Mouse (Mus musculus): ENCODE measurements around the gene Brd2. TPM values are rescaled to one million over a fixed set of nuclear protein-coding genes. Genes with fewer than 3 reads are reported as not detected.

The Brd2 gene
- polyA plus RNA-seq, 1 experiment = 242 TPM

- TF ChIP-seq FLI1 (IDR thresholded peaks at IDR 0.05; ENCODE audit: low read length) (no peak), GATA1 (IDR thresholded peaks at IDR 0.05; ENCODE audit: borderline replicate concordance, low read length) (no peak)
- Histone ChIP-seq H3K27me3 (replicated peaks) (no peaks in the 10 kb centered on the region), H3K9me3 (no peaks in the 10 kb centered on the region), H3K4me1 (peaks cover 54% of the 10 kb centered on the region), H3K36me3 (replicated peaks; ENCODE audit: low read length) (peaks cover 75% of the 10 kb centered on the region), H3K4me3 (replicated peaks) (peak overlapping the region; percentile 96)
These were observed 5.6 kb downstream of the Brd2 start for GRCm38 (mm10) chr17:34116736-34117370.

GRCm38 (mm10) chr17:34114114-34114513 is 8.3 kb downstream of the Brd2 start:
- no peak overlapping the region for H3K4me3 ChIP-seq (replicated peaks)
- no peaks in the 10 kb centered on the region for H3K9me3 ChIP-seq
- H3K27me3 ChIP-seq (replicated peaks) = no peaks in the 10 kb centered on the region
- peaks cover 100% of the 10 kb centered on the region for H3K36me3 ChIP-seq (replicated peaks; ENCODE audit: low read length)
- H3K4me1 ChIP-seq = peaks cover 57% of the 10 kb centered on the region
- TF ChIP-seq GATA1 (IDR thresholded peaks at IDR 0.05; ENCODE audit: borderline replicate concordance, low read length) = no peak
- TF ChIP-seq FLI1 (IDR thresholded peaks at IDR 0.05; ENCODE audit: low read length) = no peak

- no peak overlapping the region for H3K4me3 ChIP-seq (replicated peaks)
- peaks cover 57% of the 10 kb centered on the region for H3K4me1 ChIP-seq
- 0 out of 2 replicates have a peak, but pooled peaks cover 3% of the 10 kb centered on the region for H3K9me3 ChIP-seq
- TF ChIP-seq GATA1 (IDR thresholded peaks at IDR 0.05; ENCODE audit: borderline replicate concordance, low read length) (no peak), FLI1 (IDR thresholded peaks at IDR 0.05; ENCODE audit: low read length) (no peak)
- no peaks in the 10 kb centered on the region for H3K27me3 ChIP-seq (replicated peaks)
- peaks cover 65% of the 10 kb centered on the region for H3K36me3 ChIP-seq (replicated peaks; ENCODE audit: low read length)
These were observed 12.1 kb downstream of the Brd2 start for GRCm38 (mm10) chr17:34110309-34110708.

GRCm38 (mm10) chr17:34109806-34110195 is 12.6 kb downstream of the Brd2 start:
- Histone ChIP-seq H3K4me3 (replicated peaks) (no peak overlapping the region), H3K36me3 (replicated peaks; ENCODE audit: low read length) (peaks cover 60% of the 10 kb centered on the region), H3K9me3 (0 out of 2 replicates have a peak, but pooled peaks cover 3% of the 10 kb centered on the region), H3K4me1 (peaks cover 52% of the 10 kb centered on the region), H3K27me3 (replicated peaks) (no peaks in the 10 kb centered on the region)
- TF ChIP-seq FLI1 (IDR thresholded peaks at IDR 0.05; ENCODE audit: low read length) = no peak
- no peak for TF ChIP-seq GATA1 (IDR thresholded peaks at IDR 0.05; ENCODE audit: borderline replicate concordance, low read length)

GRCm38 (mm10) chr17:34109038-34109805 is 13.2 kb downstream of the Brd2 start:
- Histone ChIP-seq H3K9me3 (0 out of 2 replicates have a peak, but pooled peaks cover 3% of the 10 kb centered on the region), H3K4me1 (peaks cover 52% of the 10 kb centered on the region), H3K4me3 (replicated peaks) (no peak overlapping the region), H3K27me3 (replicated peaks) (no peaks in the 10 kb centered on the region), H3K36me3 (replicated peaks; ENCODE audit: low read length) (peaks cover 54% of the 10 kb centered on the region)
- TF ChIP-seq GATA1 (IDR thresholded peaks at IDR 0.05; ENCODE audit: borderline replicate concordance, low read length) (no peak), FLI1 (IDR thresholded peaks at IDR 0.05; ENCODE audit: low read length) (no peak)

- Histone ChIP-seq H3K4me1 (peaks cover 48% of the 10 kb centered on the region), H3K9me3 (0 out of 2 replicates have a peak, but pooled peaks cover 3% of the 10 kb centered on the region), H3K4me3 (replicated peaks) (no peak overlapping the region), H3K36me3 (replicated peaks; ENCODE audit: low read length) (peaks cover 46% of the 10 kb centered on the region), H3K27me3 (replicated peaks) (no peaks in the 10 kb centered on the region)
- TF ChIP-seq GATA1 (IDR thresholded peaks at IDR 0.05; ENCODE audit: borderline replicate concordance, low read length) = no peak
- TF ChIP-seq FLI1 (IDR thresholded peaks at IDR 0.05; ENCODE audit: low read length) = no peak
These were observed 14.0 kb downstream of the Brd2 start for GRCm38 (mm10) chr17:34108460-34108859.

- H3K36me3 ChIP-seq (replicated peaks; ENCODE audit: low read length) = peaks cover 35% of the 10 kb centered on the region
- TF ChIP-seq GATA1 (IDR thresholded peaks at IDR 0.05; ENCODE audit: borderline replicate concordance, low read length) (no peak), FLI1 (IDR thresholded peaks at IDR 0.05; ENCODE audit: low read length) (no peak)
- H3K4me3 ChIP-seq (replicated peaks) = peak overlapping the region; percentile 0
- H3K9me3 ChIP-seq = 0 out of 2 replicates have a peak, but pooled peaks cover 3% of the 10 kb centered on the region
- peaks cover 48% of the 10 kb centered on the region for H3K4me1 ChIP-seq
- no peaks in the 10 kb centered on the region for H3K27me3 ChIP-seq (replicated peaks)
These were observed 15.1 kb downstream of the Brd2 start for GRCm38 (mm10) chr17:34107109-34107867.

GRCm38 (mm10) chr17:34106555-34106954 is 15.9 kb downstream of the Brd2 start:
- Histone ChIP-seq H3K4me1 (peaks cover 55% of the 10 kb centered on the region), H3K4me3 (replicated peaks) (no peak overlapping the region)
- no peak for TF ChIP-seq FLI1 (IDR thresholded peaks at IDR 0.05; ENCODE audit: low read length)
- TF ChIP-seq GATA1 (IDR thresholded peaks at IDR 0.05; ENCODE audit: borderline replicate concordance, low read length) = no peak

GRCm38 (mm10) chr17:34104804-34105203 is 17.6 kb downstream of the Brd2 start:
- H3K36me3 ChIP-seq (replicated peaks; ENCODE audit: low read length) = peaks cover 10% of the 10 kb centered on the region
- H3K27me3 ChIP-seq (replicated peaks) = peaks cover 6% of the 10 kb centered on the region
- no peak overlapping the region for H3K4me3 ChIP-seq (replicated peaks)
- TF ChIP-seq FLI1 (IDR thresholded peaks at IDR 0.05; ENCODE audit: low read length) (no peak), GATA1 (IDR thresholded peaks at IDR 0.05; ENCODE audit: borderline replicate concordance, low read length) (no peak)
- H3K9me3 ChIP-seq = 0 out of 2 replicates have a peak, but pooled peaks cover 3% of the 10 kb centered on the region
- H3K4me1 ChIP-seq = peaks cover 62% of the 10 kb centered on the region

More at GRCm38 (mm10) chr17:34106555-34106954, 15.9 kb downstream of the Brd2 start:
- Histone ChIP-seq H3K36me3 (replicated peaks; ENCODE audit: low read length) (peaks cover 27% of the 10 kb centered on the region), H3K27me3 (replicated peaks) (no peaks in the 10 kb centered on the region), H3K9me3 (0 out of 2 replicates have a peak, but pooled peaks cover 3% of the 10 kb centered on the region)
